Comparison of ENCODE assay signal across 35 mouse cellular contexts in the genomic region with DNA sequence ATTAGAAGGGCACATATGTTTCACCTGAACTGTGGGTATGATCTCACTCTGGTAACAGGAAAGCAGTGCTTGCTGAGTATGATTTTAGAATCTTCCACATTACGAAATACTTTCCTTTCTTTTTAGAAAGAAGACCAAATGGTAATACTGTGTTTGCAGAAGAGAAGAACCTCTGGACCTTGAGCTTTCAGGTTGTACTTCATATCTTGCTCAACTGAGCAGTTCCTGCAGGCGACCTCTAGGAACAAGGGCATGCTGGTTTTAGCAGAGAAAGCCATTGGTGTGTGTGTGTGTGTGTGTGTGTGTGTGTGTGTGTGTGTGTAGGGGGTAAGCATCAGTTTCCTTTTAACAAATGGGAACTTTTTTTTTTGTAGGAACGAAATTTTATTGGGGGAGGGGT.
"Had no signal": no experiment of that assay in that cellular context is flagged by ENCODE, and none has a peak within 500 bp of the region (broad histone marks: within the 10 kb centered on the region; RNA-seq: fewer than 3 reads in every experiment).

No protein-coding gene starts in this region.

- H3K27ac ChIP-seq: heart, adult 2 months; heart, embryonic 10.5 days; heart, embryonic 13.5 days; heart, embryonic 15.5 days; hindbrain, embryonic 10.5 days; hindbrain, embryonic 12.5 days; hindbrain, embryonic 13.5 days; hindbrain, embryonic 14.5 days; hindbrain, embryonic 15.5 days; hindbrain, postnatal 0 days; intestine, embryonic 15.5 days; kidney, embryonic 15.5 days; kidney, postnatal 0 days had no signal

- H3K9ac ChIP-seq: heart, embryonic 12.5 days; heart, embryonic 13.5 days; heart, embryonic 15.5 days; hindbrain, embryonic 12.5 days; hindbrain, embryonic 13.5 days; hindbrain, embryonic 14.5 days; hindbrain, embryonic 15.5 days; intestine, embryonic 15.5 days; kidney, embryonic 15.5 days had no signal

- H3K4me3 ChIP-seq: heart, adult 2 months; heart, embryonic 10.5 days; heart, embryonic 12.5 days; heart, embryonic 13.5 days; heart, embryonic 15.5 days; hindbrain, embryonic 10.5 days; hindbrain, embryonic 12.5 days; hindbrain, embryonic 13.5 days; hindbrain, embryonic 15.5 days; intestine, embryonic 15.5 days; kidney, embryonic 15.5 days had no signal

- ATAC-seq: hindbrain, embryonic 16.5 days; hindbrain, postnatal 0 days; inflammation-experienced regulatory T-cells, adult 6 months; intestine, embryonic 15.5 days; intestine, embryonic 16.5 days; intestine, postnatal 0 days had no signal

- H3K36me3 ChIP-seq: heart, embryonic 10.5 days; heart, embryonic 12.5 days; heart, embryonic 13.5 days; heart, embryonic 15.5 days; hindbrain, embryonic 10.5 days; hindbrain, embryonic 12.5 days; hindbrain, embryonic 13.5 days; hindbrain, embryonic 15.5 days; intestine, embryonic 15.5 days; kidney, embryonic 15.5 days had no signal

- H3K4me2 ChIP-seq: heart, embryonic 11.5 days; heart, embryonic 12.5 days; heart, embryonic 13.5 days; heart, embryonic 15.5 days; hindbrain, embryonic 12.5 days; hindbrain, embryonic 13.5 days; hindbrain, embryonic 14.5 days; hindbrain, embryonic 15.5 days; intestine, embryonic 15.5 days; kidney, embryonic 15.5 days had no signal

- DNase-seq: heart, adult 18-20 months; heart, adult 2 months; heart, postnatal 10 days; heart, postnatal 14 days; heart, postnatal 36 days; heart, postnatal 4 days; kidney, adult 11 months; kidney, adult 18-20 months; kidney, adult 2 months; kidney, adult 8-10 months; kidney, adult 9 months; kidney, postnatal 10 days; kidney, postnatal 14 days; kidney, postnatal 25 days; kidney, postnatal 36 days; kidney, postnatal 4 days; layer of hippocampus, adult 9-11 months had no signal

- H3K9me3 ChIP-seq: heart, embryonic 10.5 days; heart, embryonic 12.5 days; heart, embryonic 13.5 days; heart, embryonic 15.5 days; hindbrain, embryonic 10.5 days; hindbrain, embryonic 12.5 days; hindbrain, embryonic 13.5 days; hindbrain, embryonic 15.5 days; intestine, embryonic 15.5 days; kidney, embryonic 15.5 days had no signal

- H3K27me3 ChIP-seq: hindbrain, embryonic 12.5 days; hindbrain, embryonic 13.5 days; hindbrain, embryonic 15.5 days; intestine, embryonic 15.5 days; kidney, embryonic 15.5 days had no signal

- H3K4me1 ChIP-seq: heart, embryonic 15.5 days; hindbrain, embryonic 12.5 days; intestine, embryonic 15.5 days; kidney, embryonic 15.5 days had no signal
